Mouse (Mus musculus) cerebellum, postnatal 25 days (tissue): ENCODE results near the gene Pip5k1a.
A peak's percentile ranks its signal among the peaks of the same experiment; 100 is the strongest.
"Not testable (repeated sequence)": the region's sequence is repeated elsewhere in the genome, so short reads cannot be mapped to it uniquely, and the experiment has no call there.

Source experiments
- DNase-seq, 2 experiments: peaks; one replicate each; pipeline ENCODE4 v3.0.0; 2021; ENCODE audit warnings: mixed read lengths in 2 of 2

Pip5k1a gene

GRCm38 (mm10) chr3:95110911-95111726, 4.4 kb upstream of the Pip5k1a start, which contains the start of gene Vps72:
TSS of gene Vps72 (plus strand) at chr3:95111022.
- DNase-seq = peak; percentile 92

DNA sequence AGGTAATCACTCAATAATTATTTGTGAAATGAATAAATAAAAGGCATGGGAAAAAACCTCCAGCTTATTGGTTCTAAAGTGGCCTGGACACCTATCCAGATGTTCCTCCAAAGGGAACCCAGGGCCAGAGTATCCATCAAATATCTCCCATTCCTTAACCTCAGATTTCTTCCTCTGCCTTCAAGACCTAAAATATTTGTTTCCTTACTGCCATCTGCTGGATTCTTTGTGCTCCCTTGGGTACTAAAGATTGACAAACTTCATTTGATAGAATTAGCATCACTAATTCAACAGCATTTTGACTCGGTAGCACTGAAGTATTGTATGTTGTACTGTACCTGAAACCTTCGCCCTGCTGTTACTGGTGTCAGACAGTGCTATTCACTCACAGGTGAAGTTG, 1.2 kb upstream of the Pip5k1a start:
- DNase-seq = no peak

DNA sequence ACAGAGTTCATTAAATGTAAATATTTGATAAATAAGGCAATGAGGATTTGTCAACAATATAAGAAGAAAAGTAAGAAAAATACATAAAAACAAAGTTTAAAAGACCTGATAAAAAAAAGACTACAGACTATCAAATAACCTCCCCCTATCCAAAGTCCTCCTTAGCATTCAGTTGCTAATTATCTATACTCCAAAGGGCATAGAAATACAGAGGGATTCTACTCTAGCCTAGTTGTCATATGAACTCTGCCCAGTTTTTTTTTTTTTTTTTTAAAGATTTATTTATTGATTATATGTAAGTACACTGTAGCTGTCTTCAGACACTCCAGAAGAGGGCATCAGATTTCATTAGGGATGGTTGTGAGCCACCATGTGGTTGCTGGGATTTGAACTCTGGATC, 578 bp upstream of the Pip5k1a start:
- not testable (repeated sequence) for DNase-seq

GRCm38 (mm10) chr3:95105586-95106337, 968 bp downstream of the Pip5k1a start:
- DNase-seq = no peak

- no peak for DNase-seq
Observed at GRCm38 (mm10) chr3:95105121-95105520, 1.6 kb downstream of the Pip5k1a start.

DNA sequence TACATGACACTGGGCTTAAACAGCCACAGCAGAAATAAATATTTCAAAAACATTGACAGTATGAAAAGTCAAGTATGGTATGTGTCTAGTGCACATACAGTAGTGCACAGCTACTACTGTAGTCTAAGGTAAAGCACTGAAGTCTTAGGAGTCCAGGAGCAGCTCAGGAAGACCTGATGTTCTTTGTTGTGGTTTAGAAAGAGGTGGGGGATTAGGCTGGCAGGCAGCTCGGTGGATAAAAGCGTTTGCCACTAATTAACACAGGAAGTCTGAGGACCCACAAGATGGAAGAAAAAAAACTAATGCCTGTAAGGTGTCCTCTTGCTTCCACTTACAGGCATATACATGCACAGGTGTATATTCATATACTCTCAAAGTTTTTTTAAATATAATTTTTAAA, 5.9 kb downstream of the Pip5k1a start:
- no peak for DNase-seq

DNA sequence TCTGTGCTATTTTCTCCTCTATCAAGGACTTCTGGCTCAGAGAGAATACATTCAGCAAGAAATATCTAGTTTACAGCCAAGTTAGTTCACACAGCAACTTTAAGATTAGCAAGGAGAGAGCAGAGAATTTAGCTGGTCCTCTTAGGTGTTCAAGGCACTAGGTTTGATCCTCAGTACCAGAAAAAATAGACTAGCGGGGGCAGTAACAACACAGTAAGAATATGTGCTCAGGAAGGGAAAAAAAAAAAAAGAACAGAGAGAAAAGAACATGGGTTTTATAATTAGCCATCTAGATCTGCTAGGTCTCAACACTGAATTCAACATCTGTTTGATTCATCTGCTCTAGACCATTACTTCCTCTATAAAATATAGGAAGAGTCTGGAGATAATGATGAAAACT, 18.7 kb downstream of the Pip5k1a start:
- no peak for DNase-seq

- no peak for DNase-seq
Observed at GRCm38 (mm10) chr3:95071606-95072005, 35.1 kb downstream of the Pip5k1a start.

GRCm38 (mm10) chr3:95066570-95066969, 40.2 kb downstream of the Pip5k1a start:
- no peak for DNase-seq

- no peak for DNase-seq
Observed at GRCm38 (mm10) chr3:95066095-95066494, 40.6 kb downstream of the Pip5k1a start.

- DNase-seq = no peak
Observed at GRCm38 (mm10) chr3:95065553-95065952, 41.2 kb downstream of the Pip5k1a start.

DNA sequence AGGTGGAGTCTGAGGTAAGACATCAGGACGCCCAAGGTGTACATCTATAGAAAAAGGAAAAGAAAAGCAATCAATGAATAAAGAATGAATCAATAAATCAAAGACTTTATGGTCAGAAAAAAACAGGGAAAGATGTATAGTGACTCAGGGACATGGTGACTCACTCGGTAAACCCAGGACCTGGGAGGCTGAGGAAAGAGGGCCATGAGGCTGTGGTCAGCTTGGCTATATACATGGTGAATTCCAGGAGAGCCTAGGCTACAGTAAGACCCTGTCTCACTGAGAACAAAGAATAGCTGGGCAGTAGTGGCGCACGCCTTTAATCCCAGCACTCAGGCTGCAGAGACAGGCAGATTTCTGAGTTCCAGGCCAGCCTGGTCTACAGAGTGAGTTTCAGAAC, 43.0 kb downstream of the Pip5k1a start:
- DNase-seq = no peak

GRCm38 (mm10) chr3:95058078-95058477, 48.7 kb downstream of the Pip5k1a start:
- no peak for DNase-seq

GRCm38 (mm10) chr3:95056275-95056674, 50.5 kb downstream of the Pip5k1a start:
- DNase-seq = no peak

- peak; percentile 45 to 71 for DNase-seq
Observed at GRCm38 (mm10) chr3:95054481-95055260, 52.1 kb downstream of the Pip5k1a start.

- DNase-seq = peak; percentile 25 to 59
Observed at GRCm38 (mm10) chr3:95053701-95054100, 53.0 kb downstream of the Pip5k1a start.

GRCm38 (mm10) chr3:95052959-95053358, 53.8 kb downstream of the Pip5k1a start:
- peak; percentile 21 to 65 for DNase-seq

DNA sequence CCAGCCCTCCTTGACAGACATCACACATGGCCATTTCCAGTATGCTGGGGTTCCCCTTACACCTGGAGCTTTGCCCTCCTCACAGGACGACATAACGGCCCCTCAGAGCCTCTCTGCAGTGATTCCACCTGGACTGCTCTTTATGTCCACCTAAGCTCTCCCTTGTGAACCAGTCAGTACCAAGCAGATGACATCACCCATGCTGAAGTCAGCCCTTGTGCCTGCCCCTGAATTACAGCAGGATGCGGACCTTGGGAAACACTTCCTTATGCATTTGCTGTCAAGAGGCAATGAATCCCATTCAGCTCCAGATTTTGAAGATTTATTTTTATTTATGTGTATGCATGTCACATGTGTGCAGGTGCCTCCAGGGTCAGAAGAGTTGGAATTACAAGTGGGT, 58.8 kb downstream of the Pip5k1a start:
- no peak for DNase-seq

GRCm38 (mm10) chr3:95046462-95047057, 60.2 kb downstream of the Pip5k1a start:
- no peak for DNase-seq

DNA sequence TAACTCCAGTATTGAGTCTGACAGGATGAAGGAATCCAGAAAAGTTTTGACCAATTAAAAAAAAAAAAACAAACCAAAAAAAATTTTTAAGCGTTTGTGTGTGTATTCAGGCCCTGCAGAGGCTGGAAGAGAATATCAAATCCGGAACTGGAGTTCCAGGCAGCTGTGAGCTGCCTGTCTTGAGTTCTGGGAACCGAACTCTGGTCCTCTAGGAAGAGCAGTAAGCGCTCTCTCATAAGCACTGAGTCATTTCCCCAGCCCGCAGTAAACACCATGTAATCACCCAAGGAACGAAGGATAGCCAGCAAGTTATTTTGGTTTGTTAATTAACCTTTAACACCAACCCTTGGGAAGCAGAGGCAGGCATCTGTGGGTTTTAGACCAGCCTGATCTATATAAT, 63.5 kb downstream of the Pip5k1a start:
- no peak for DNase-seq

GRCm38 (mm10) chr3:95042838-95043229, 63.9 kb downstream of the Pip5k1a start:
- DNase-seq = no peak

DNA sequence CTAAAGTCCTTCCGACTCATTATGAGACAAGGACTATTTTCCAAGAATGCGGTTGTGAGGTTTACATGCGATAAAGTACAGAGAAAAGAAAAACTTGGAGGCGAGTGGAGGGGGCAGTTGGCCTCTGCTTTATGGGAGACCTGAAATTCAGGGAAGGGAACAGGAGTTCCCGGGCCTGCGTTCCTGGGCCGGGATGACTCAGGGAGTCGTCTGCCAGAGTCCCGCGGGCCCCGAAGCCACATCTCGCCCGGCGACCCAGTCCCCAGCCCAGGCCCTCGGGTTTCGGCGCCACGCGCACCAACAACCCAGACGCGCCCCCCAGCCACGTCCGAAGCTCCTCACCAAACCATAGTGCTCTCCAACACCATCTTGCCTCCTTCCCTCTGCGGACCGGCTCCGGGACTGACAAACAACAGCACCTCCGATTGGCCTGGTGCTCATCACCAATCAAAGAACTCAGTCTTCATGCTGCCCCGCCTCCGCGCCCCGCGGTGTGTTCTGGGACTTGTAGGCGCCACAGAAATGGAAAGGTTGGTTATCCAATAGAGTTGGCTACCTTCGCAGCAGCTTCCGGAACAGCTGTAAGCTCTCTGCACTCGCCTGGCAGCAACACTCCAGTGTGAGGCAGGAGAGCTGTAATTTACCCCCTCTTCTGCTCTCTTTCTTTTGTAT, 64.4 kb downstream of the Pip5k1a start, which contains the start of gene Psmd4:
TSS of gene Psmd4 (minus strand) at position 449 of the 672 bp plus-strand sequence.
- DNase-seq = peak; percentile 97
